Mouse (Mus musculus): ENCODE measurements around the gene Mex3d. TPM values are rescaled to one million over a fixed set of nuclear protein-coding genes. Genes with fewer than 3 reads are reported as not detected.
"Not testable (repeated sequence)": the region's sequence is repeated elsewhere in the genome, so short reads cannot be mapped to it uniquely, and the experiment has no call there.

Mex3d gene
- total RNA-seq, 2 experiments from 2014 or later, result 8.1 to 8.6 TPM

DNA sequence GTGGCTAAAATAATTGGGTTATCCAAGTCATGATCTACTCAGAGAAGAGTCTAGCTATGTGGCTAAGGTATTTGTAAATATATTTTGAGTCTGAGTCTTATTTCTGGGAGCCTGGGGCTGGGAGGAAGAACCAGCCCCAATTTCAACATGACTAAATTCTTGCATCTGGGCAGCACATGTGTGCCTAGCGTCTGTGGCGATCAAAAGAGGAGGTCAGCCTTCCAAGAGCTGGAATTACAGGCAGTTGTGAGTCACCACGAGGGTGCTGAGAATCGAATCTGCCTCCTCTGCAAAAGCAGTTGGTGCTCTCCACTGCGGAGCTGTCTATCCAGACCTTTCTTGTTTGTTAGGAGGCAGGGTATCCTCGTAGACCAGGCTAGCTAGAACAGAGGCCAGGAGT lies 21.7 kb downstream of the Mex3d start:
- intact Hi-C loops (cut with DNase I), result loop anchor here (5.0 kb wide), 1 partner anchor 172 kb away; the partner anchor contains the start of gene Atp8b3
- DNase-seq, result no peak

GRCm38 (mm10) chr10:80363734-80364133 lies 23.7 kb downstream of the Mex3d start:
- intact Hi-C loops (cut with DNase I), result no loop called here
- DNase-seq, result no peak

DNA sequence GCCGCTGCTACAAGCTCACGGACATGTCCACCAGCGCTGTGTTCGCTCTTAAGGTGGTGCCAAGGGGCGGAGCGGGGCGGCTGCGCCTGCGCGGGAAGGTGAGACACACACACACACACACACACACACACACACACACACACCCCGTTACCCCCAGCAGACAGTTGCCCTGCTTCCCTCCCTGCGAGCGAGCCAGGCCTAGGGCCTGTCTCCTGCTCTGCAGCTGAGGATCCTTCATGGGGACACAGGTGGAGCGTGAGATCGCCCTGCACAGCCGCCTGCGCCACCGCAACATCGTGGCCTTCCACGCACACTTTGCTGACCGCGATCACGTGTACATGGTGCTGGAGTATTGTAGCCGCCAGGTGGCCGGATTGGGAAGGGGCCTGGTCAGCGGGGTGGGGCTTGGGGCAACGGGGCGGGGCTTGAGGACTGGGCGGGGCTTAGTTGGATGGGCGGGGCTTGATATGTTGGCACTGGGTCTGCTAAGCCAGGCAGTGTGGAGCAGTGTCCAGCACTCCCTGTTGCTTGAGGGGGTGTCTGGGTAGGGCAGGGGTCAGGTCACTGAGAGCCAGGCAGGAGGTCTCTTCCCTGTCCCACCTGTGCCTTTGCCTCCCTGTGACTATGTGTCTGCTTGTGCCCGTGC lies 29.3 kb downstream of the Mex3d start:
- intact Hi-C loops (cut with DNase I), result no loop called here
- DNase-seq, result peak in 1 of 2 experiments; percentile 24

DNA sequence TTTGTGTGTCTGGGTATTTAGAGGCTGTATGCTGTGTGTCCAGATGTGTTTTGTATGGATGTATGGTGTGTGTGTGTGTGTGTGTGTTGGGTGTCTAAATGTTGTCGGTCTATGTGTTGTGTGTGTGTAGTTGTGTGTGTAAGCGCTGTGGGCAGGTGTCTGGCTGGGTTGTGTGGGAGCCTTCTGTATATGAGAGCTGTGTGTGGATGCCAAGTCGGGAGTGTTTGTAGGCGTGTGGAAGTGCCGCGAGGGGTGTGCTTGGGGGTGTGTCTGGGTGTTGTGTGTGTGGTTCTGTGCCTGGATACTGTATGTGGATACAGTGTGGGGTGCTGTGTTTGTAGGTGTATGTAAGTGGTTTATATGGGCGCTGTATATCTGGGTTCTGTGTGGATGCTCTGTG lies 30.1 kb downstream of the Mex3d start:
- no peak for DNase-seq
- intact Hi-C loops (cut with DNase I), result no loop called here

- DNase-seq, result no peak
- intact Hi-C loops (cut with DNase I), result no loop called here
These were observed 30.7 kb downstream of the Mex3d start for GRCm38 (mm10) chr10:80356737-80357136.

GRCm38 (mm10) chr10:80356001-80356682 lies 31.3 kb downstream of the Mex3d start, which contains the start of gene Plk5:
Gene Plk5 (plus strand): TSS chr10:80356459.
- intact Hi-C loops (cut with DNase I), result no loop called here
- DNase-seq, result no peak

DNA sequence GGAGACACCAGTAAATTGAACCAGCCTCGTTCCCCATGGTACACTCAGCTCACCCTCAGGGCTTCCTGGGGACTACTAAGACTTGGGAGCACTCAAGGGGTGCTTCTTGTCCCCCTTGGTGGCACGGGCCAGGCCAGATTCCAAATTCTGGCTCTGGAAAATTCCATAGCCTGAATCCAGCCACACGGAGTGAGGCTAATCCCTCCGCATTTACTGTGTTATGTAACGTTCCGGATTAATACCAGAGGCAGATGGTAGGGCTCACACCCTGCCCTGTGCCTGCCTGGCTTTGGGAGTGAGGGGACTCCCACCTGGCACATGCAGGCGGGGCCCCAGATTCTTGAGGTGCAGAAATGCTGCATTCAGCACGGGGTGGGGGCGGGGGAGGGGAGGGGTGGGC lies 32.0 kb downstream of the Mex3d start:
- intact Hi-C loops (cut with DNase I), result no loop called here
- no peak for DNase-seq

- intact Hi-C loops (cut with DNase I), result no loop called here
- DNase-seq, result no peak
These were observed 34.7 kb downstream of the Mex3d start for GRCm38 (mm10) chr10:80352727-80353126.

GRCm38 (mm10) chr10:80351896-80352295 lies 35.6 kb downstream of the Mex3d start:
- intact Hi-C loops (cut with DNase I), result loop anchor here (2.0 kb wide), 1 partner anchor 23 kb away; no protein-coding TSS in a partner anchor
- DNase-seq, result no peak

DNA sequence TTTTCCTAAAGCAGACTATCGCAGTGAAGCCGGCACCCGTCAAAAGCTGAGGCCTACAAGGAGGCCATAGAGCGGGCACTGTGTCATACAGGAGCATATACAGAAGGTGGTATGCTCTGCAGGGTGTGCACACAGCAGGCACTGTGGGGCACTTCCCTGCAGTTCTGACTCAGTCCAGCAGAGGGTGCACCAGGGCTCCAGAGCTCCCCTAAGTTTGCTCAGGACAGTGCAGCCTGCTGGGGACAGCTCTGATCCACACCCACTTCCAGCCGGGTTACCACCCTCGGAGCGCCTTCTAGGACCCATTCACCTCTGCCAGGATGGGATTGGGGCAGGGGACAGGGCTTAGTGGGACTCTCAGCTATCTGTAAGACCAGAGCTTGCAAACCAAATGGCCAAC lies 37.2 kb downstream of the Mex3d start:
- intact Hi-C loops (cut with DNase I), result loop anchor here (2.0 kb wide), 1 partner anchor 25 kb away; no protein-coding TSS in a partner anchor
- peak; percentile 87 to 95 for DNase-seq

DNA sequence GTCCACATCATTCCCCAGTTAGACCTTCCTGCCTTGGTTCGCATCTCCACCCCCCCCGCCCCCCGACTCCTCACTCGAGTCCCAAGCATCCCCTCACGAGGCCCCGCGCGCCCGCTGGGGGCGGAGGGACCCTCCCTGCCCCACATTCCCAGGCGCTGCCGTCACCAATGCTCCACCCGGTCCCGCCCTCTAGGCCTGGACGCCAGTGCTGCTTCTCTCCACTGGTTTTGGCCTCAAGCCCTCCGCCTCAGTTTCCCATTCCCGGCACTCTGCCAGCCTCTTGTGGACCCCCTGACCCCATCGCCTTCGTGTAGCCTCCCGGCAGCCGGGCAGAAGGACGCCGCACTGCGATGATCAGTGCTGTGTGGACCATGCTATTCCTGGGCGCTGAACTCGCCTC lies 38.5 kb downstream of the Mex3d start:
- DNase-seq, result peak in 1 of 2 experiments; percentile 47
- intact Hi-C loops (cut with DNase I), result loop anchor here (1.0 to 5.0 kb wide), 2 partner anchors 54 to 172 kb away; partner anchors contain the start of genes Apc2 and Efna2

GRCm38 (mm10) chr10:80348244-80348781 lies 39.1 kb downstream of the Mex3d start, which contains the start of gene Adamtsl5:
Gene Adamtsl5 (minus strand): TSS chr10:80348412.
- DNase-seq, result peak; percentile 78 to 85
- intact Hi-C loops (cut with DNase I), result loop anchor here (1.0 to 5.0 kb wide), 2 partner anchors 53 to 171 kb away; partner anchors contain the start of genes Apc2 and Efna2

- peak; percentile 44 to 59 for DNase-seq
These were observed 39.9 kb downstream of the Mex3d start for GRCm38 (mm10) chr10:80347514-80347967.

GRCm38 (mm10) chr10:80345929-80346328 lies 41.5 kb downstream of the Mex3d start:
- intact Hi-C loops (cut with DNase I), result loop anchor here (5.0 kb wide), 1 partner anchor 169 kb away; the partner anchor contains the start of gene Efna2
- not testable (repeated sequence) for DNase-seq

More at GRCm38 (mm10) chr10:80347514-80347967, 39.9 kb downstream of the Mex3d start:
- intact Hi-C loops (cut with DNase I), result loop anchor here (5.0 kb wide), 1 partner anchor 170 kb away; the partner anchor contains the start of gene Efna2

DNA sequence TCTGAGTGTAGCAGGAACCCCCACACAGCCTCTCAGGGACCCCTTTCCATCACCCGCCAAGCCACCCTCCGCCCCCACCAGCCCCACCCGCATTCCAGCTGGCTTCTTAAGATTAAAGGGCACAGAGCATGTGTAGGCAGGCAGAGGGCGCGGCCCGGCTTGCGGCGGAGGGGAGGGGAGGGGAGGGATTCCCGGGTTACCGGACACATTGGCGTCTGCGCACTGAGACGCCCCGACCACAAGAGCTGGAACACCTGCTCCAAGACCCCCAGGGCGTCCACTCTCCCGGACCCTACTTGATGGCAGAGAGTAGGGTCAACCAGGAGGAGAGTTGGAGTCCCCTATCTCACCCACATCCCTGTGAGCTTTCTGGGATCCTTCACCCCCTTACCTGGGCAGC lies 42.3 kb downstream of the Mex3d start:
- intact Hi-C loops (cut with DNase I), result loop anchor here (5.0 kb wide), 1 partner anchor 168 kb away; the partner anchor contains the start of gene Efna2
- DNase-seq, result no peak

DNA sequence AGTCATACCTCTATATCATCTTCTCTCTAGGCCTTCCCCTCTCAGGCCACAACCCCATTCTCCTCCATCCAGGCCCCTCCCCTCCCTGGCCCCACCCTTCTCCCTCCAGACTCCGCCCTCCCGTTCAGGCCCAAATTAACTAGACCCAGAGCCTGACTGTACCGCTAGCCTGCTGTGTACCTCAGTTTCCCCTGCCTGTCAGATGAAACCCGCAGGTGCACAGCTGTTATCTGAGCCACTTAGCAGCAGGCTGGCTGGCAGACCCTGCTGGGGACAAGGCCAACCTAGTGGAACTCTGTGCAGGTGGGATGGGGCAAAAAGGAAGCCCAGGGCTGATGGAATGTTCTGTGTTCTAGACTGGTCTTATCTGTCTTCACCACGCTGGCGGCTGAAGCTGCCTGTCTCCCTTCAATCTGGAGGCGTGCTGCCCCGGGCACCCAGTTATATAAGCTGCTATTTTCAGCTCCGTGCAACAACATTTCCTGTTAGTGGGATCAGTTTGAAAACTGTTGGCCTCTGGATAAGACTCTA lies 43.3 kb downstream of the Mex3d start:
- intact Hi-C loops (cut with DNase I), result no loop called here
- peak in 1 of 2 experiments; percentile 53 for DNase-seq

- no peak for DNase-seq
- intact Hi-C loops (cut with DNase I), result no loop called here
These were observed 44.0 kb downstream of the Mex3d start for GRCm38 (mm10) chr10:80343425-80343895.

DNA sequence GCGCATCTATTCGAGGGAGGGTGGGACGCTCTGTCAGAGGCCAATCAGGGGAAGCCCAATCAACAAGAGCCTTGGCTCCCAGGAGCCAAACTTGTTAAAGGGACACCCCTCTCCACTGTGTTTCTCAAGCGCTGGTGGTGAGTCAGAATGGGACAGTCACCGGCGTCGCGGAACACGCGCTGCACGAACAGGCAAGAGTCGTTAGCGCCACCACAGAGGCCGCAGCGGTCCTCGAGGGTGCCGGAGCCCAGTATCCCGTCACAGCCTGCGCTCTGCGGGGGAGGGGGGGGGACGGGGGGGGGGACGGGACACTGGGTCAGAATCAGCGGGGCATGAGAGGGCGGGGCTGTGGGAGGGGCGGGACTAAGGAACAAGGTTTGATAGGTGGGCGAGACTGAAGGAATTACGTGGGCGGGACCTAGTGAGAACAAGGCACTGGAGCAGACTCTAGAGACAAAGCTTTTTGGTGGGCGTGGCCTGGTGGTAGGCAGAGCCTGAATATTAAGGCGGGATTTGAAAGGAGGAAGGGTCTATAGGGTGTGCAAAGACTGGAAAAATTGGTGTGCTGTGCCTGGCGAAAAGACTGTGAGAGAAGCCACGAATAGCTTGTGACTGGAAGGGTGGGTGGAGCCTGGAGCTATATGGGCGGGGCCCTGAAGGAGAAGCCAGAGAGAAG lies 44.6 kb downstream of the Mex3d start:
- no peak for DNase-seq
- intact Hi-C loops (cut with DNase I), result no loop called here

GRCm38 (mm10) chr10:80342305-80342748 lies 45.1 kb downstream of the Mex3d start:
- DNase-seq, result no peak
- intact Hi-C loops (cut with DNase I), result no loop called here
